Mouse (Mus musculus) spleen, adult 2 months (tissue): Measurements from ENCODE around the gene Syt6.

Experiments used
- CTCF ChIP-seq: fragments of 200-500 bp; IDR thresholded peaks from 2 replicates; pipeline ENCODE4 v1.5.1; 2011; ENCODE audit warnings: mild to moderate bottlenecking, inconsistent platforms; ENCODE audit not compliant: insufficient read depth, insufficient read length, insufficient replicate concordance; ENCODE audit errors: extremely low read depth
- POLR2A ChIP-seq: fragments of 200-500 bp; IDR thresholded peaks from 2 replicates; pipeline ENCODE4 v1.6.1; 2011; ENCODE audit warnings: low read depth, low read length, inconsistent platforms

GRCm38 (mm10) chr3:103624591-103625051 lies 49.6 kb downstream of the Syt6 start:
- no peak for TF ChIP-seq POLR2A
- no peak for TF ChIP-seq CTCF
